Mouse (Mus musculus): ENCODE results near the gene Ubac1. TPM values are rescaled to one million over a fixed set of nuclear protein-coding genes. Genes with fewer than 3 reads are reported as not detected.
A peak's percentile ranks its signal among the peaks of the same experiment; 100 is the strongest.

Gene Ubac1
- polyA plus RNA-seq, 1 experiment from 2014 or later, result 487 TPM

- H3K4me2 ChIP-seq, result peak overlapping the region; percentile 80
- WGBS (ENCODE audit: insufficient replicate concordance), result 83% methylated on average over 8 of the region's 8 CpGs
- H3K27ac ChIP-seq, result peak overlapping the region; percentile 99
- peak overlapping the region; percentile 97 for H3K9ac ChIP-seq
- H3K4me1 ChIP-seq, result peaks cover 60% of the 10 kb centered on the region
- 0 out of 2 replicates have a peak, but pooled peaks cover 2% of the 10 kb centered on the region for H3K27me3 ChIP-seq (replicated peaks)
- H3K4me3 ChIP-seq, result peak overlapping the region; percentile 93
- H3K36me3 ChIP-seq, result peaks cover 24% of the 10 kb centered on the region
- ATAC-seq, result no peak
- no peaks in the 10 kb centered on the region for H3K9me3 ChIP-seq (replicated peaks)
These were observed 665 bp upstream of the Ubac1 start for GRCm38 (mm10) chr2:26022258-26022565.

DNA sequence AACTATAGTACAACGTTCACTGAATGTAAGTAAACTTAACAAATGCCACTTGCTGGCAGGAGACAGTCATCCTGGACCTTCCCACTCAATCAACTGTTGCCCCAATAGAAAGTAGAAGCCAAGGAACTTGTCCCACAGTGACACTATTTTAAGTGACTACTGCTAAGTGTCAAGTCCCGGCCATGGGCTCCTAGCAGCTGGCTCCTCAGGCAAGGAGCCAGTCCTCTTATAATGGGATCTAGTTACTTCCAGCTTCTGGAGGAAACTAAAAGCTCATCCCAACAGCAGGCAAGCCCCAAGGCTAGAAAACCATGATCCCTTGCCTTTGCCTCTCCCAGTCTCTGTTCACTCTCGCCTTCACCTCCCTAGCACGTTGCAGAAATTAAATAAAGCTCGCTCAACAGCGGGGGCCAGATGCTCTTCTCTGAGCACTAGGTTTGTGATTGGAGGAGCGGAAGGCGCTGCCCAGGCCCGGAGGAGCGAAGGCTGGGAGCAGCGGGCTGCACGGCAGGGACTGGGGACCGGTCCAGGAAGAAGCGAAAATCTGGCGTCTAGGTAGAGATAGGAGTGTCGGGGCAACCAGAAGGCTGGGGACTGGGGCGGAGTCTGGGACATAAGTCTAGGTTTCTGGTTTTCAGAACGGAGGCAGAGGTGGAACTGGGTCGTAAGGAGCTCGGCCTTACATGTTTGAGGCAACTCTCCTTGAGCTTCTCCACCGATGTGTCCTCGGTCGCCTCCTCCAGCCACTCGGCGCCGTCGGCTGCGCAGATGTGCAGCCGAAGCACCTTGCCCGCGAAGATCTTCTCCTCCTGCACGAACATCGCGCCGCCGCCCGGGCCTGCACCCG lies 610 bp downstream of the Ubac1 start:
- Histone ChIP-seq H3K9ac (peak overlapping the region; percentile 97), H3K9me3 (replicated peaks) (no peaks in the 10 kb centered on the region), H3K4me2 (peak overlapping the region; percentile 80), H3K27me3 (replicated peaks) (0 out of 2 replicates have a peak, but pooled peaks cover 2% of the 10 kb centered on the region), H3K4me1 (peaks cover 73% of the 10 kb centered on the region), H3K27ac (peak overlapping the region; percentile 99), H3K4me3 (peak overlapping the region; percentile 93), H3K36me3 (peaks cover 37% of the 10 kb centered on the region)
- 1% methylated on average over 38 of the region's 38 CpGs for WGBS (ENCODE audit: insufficient replicate concordance)
- peak; percentile 51 for ATAC-seq

- Histone ChIP-seq H3K27me3 (replicated peaks) (0 out of 2 replicates have a peak, but pooled peaks cover under 1% of the 10 kb centered on the region), H3K4me3 (peak overlapping the region; percentile 93), H3K4me2 (peak overlapping the region; percentile 80), H3K36me3 (peaks cover 47% of the 10 kb centered on the region), H3K27ac (peak overlapping the region; percentile 99), H3K4me1 (peaks cover 83% of the 10 kb centered on the region), H3K9me3 (replicated peaks) (no peaks in the 10 kb centered on the region), H3K9ac (peak overlapping the region; percentile 97)
- ATAC-seq, result peak; percentile 30; the same call in 1 of the 2 replicates
- WGBS (ENCODE audit: insufficient replicate concordance), result 46% methylated on average over 3 of the region's 3 CpGs
These were observed 1.6 kb downstream of the Ubac1 start for GRCm38 (mm10) chr2:26019923-26020322.

DNA sequence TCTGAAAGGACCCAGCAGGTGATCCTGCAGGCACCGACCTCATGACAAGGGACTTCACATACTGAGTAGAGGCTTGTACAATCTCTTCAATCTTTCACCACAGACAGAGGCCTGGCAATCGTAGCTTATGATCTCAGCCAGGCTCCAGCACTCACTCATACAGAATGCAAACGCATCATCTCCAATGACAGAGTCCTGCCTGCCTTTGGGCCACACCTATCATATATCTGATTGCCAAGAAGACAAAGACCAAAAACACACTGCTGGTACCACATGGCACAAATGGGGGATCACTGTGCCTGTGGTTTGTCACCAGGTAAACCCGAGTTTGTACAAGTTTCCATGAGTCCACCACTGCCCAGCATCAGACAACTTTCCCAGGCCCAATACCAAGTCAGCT lies 4.2 kb downstream of the Ubac1 start:
- H3K4me2 ChIP-seq, result peak overlapping the region; percentile 80

DNA sequence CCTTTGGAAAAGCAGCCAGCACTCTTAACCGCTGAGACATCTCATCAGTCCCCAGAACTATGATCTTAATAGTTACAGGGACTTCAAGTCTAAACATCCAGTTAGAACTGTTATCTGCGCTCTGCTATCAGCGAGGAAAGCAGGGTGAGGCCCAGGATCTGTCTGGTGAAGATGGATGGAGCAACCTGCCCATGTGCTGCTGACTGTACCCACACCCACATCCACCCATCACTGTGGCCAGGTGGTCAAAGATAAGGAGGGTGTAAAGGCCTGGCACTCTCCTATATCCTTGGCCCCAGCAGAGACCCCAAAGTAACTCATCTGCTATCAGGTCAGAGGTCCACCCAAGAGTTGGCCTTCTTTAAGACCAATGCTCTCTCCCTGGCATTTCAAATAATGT lies 7.9 kb downstream of the Ubac1 start:
- H3K4me1 ChIP-seq, result peaks cover 92% of the 10 kb centered on the region
- H3K27ac ChIP-seq, result peak overlapping the region; percentile 99
- H3K27me3 ChIP-seq (replicated peaks), result no peaks in the 10 kb centered on the region
- H3K9ac ChIP-seq, result peak overlapping the region; percentile 97
- H3K4me2 ChIP-seq, result peak overlapping the region; percentile 80
- H3K9me3 ChIP-seq (replicated peaks), result no peaks in the 10 kb centered on the region
- ATAC-seq, result peak; percentile 97
- peaks cover 100% of the 10 kb centered on the region for H3K36me3 ChIP-seq
- H3K4me3 ChIP-seq, result peak overlapping the region; percentile 62
- 27% methylated on average over 3 of the region's 3 CpGs for WGBS (ENCODE audit: insufficient replicate concordance)

More for the DNA sequence above, 4.2 kb downstream of the Ubac1 start:
- Histone ChIP-seq H3K4me1 (peaks cover 82% of the 10 kb centered on the region), H3K9ac (peak overlapping the region; percentile 97), H3K36me3 (peaks cover 73% of the 10 kb centered on the region), H3K27me3 (replicated peaks) (no peaks in the 10 kb centered on the region), H3K27ac (peak overlapping the region; percentile 99), H3K4me3 (peak overlapping the region; percentile 93), H3K9me3 (replicated peaks) (no peaks in the 10 kb centered on the region)
- no peak for ATAC-seq
- 28% methylated on average over 4 of the region's 4 CpGs for WGBS (ENCODE audit: insufficient replicate concordance)

DNA sequence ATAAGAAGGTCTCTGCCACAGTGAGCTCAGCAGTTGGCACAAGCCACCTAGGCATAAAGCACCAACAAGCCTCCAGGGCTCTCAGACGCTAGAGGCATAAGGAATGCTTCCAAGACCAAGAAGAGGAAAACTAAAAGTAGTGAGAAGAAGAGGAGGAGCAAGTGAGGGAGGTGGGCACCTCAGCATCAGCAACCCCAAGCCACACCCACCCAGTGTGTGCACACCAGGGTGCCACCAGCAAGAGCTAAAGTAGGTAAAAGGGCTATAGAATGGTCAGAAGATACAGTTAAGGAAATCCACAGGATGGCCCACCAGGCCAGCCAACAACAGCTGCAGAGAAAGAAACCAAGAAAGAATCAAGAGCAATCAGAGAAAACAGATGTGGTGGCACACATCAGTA lies 10.1 kb downstream of the Ubac1 start:
- ATAC-seq, result no peak
- Histone ChIP-seq H3K4me3 (peak overlapping the region; percentile 62), H3K4me1 (peaks cover 77% of the 10 kb centered on the region), H3K9me3 (replicated peaks) (no peaks in the 10 kb centered on the region), H3K27me3 (replicated peaks) (no peaks in the 10 kb centered on the region), H3K27ac (peak overlapping the region; percentile 99), H3K36me3 (peaks cover 100% of the 10 kb centered on the region), H3K9ac (peak overlapping the region; percentile 81), H3K4me2 (peak overlapping the region; percentile 80)
- 82% methylated on average over 1 of the region's 1 CpGs for WGBS (ENCODE audit: insufficient replicate concordance)

DNA sequence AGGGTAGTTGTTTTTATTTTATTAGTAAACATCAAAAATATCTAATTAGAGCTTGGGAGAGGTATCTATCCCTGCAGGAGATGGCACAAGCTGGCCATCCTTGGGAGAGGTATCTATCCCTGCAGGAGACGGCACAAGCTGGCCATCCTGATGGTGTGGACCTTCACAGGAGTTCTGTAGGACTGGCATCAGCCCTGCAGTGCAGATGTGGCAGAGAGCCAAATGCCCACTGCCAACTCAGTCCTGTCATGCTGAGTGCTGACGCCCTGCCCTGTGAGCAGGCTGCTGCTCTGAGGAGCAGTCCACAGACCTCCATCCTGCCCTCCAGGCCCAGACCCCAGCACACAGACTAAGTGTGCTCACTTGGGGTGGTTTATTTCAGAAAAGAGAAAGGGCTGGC lies 19.5 kb downstream of the Ubac1 start:
- H3K4me2 ChIP-seq, result no peak overlapping the region
- H3K9me3 ChIP-seq (replicated peaks), result no peaks in the 10 kb centered on the region
- 0 out of 2 replicates have a peak, but pooled peaks cover 4% of the 10 kb centered on the region for H3K4me1 ChIP-seq
- 88% methylated on average over 2 of the region's 2 CpGs for WGBS (ENCODE audit: insufficient replicate concordance)
- H3K4me3 ChIP-seq, result no peak overlapping the region
- H3K27ac ChIP-seq, result no peak overlapping the region
- no peak for ATAC-seq
- no peak overlapping the region for H3K9ac ChIP-seq
- H3K27me3 ChIP-seq (replicated peaks), result no peaks in the 10 kb centered on the region
- H3K36me3 ChIP-seq, result peaks cover 100% of the 10 kb centered on the region

- H3K9me3 ChIP-seq (replicated peaks), result no peaks in the 10 kb centered on the region
- no peak overlapping the region for H3K27ac ChIP-seq
- no peak for ATAC-seq
- no peak overlapping the region for H3K9ac ChIP-seq
- WGBS (ENCODE audit: insufficient replicate concordance), result 97% methylated on average over 5 of the region's 5 CpGs
- no peak overlapping the region for H3K4me2 ChIP-seq
- no peak overlapping the region for H3K4me3 ChIP-seq
- H3K27me3 ChIP-seq (replicated peaks), result no peaks in the 10 kb centered on the region
- peaks cover 100% of the 10 kb centered on the region for H3K36me3 ChIP-seq
- 0 out of 2 replicates have a peak, but pooled peaks cover 4% of the 10 kb centered on the region for H3K4me1 ChIP-seq
These were observed 20.4 kb downstream of the Ubac1 start for GRCm38 (mm10) chr2:26001136-26001535.

- peaks cover 93% of the 10 kb centered on the region for H3K36me3 ChIP-seq
- ATAC-seq, result no peak
- H3K4me1 ChIP-seq, result peaks cover 9% of the 10 kb centered on the region
- H3K27me3 ChIP-seq (replicated peaks), result no peaks in the 10 kb centered on the region
- H3K9ac ChIP-seq, result no peak overlapping the region
- H3K27ac ChIP-seq, result peak overlapping the region; percentile 11; the same call in 1 of the 2 replicates
- WGBS (ENCODE audit: insufficient replicate concordance), result 91% methylated on average over 3 of the region's 3 CpGs
- no peak overlapping the region for H3K4me2 ChIP-seq
- no peak overlapping the region for H3K4me3 ChIP-seq
- H3K9me3 ChIP-seq (replicated peaks), result no peaks in the 10 kb centered on the region
These were observed 23.8 kb downstream of the Ubac1 start for GRCm38 (mm10) chr2:25997716-25998115.

DNA sequence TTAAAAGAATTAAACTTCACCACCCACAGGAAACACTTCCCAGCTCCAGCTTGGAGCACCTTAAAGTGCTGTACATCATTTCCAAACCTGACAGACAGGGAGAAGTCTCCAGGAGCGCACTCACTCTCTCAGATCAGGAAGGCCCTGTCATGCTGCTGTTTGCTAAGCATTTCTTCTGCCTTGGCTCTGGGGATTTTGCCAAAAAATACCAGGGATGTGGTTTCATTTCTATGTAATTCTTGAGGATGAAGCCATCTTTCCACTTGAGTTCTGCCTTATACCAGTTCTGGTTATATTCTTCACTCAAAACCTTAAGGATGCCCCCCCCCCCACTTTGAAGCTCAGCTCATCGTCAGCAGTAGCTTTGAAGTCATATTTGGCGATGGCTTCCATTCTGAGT lies 26.8 kb downstream of the Ubac1 start:
- peaks cover 64% of the 10 kb centered on the region for H3K36me3 ChIP-seq
- H3K4me2 ChIP-seq, result no peak overlapping the region
- peaks cover 16% of the 10 kb centered on the region for H3K4me1 ChIP-seq
- no peaks in the 10 kb centered on the region for H3K27me3 ChIP-seq (replicated peaks)
- no peak overlapping the region for H3K4me3 ChIP-seq
- WGBS (ENCODE audit: insufficient replicate concordance), result 74% methylated on average over 3 of the region's 3 CpGs
- no peak overlapping the region for H3K9ac ChIP-seq
- no peak for ATAC-seq
- no peaks in the 10 kb centered on the region for H3K9me3 ChIP-seq (replicated peaks)
- H3K27ac ChIP-seq, result peak overlapping the region; percentile 8; the same call in 1 of the 2 replicates

- H3K9ac ChIP-seq, result no peak overlapping the region
- H3K4me1 ChIP-seq, result peaks cover 19% of the 10 kb centered on the region
- H3K4me2 ChIP-seq, result no peak overlapping the region
- no peaks in the 10 kb centered on the region for H3K9me3 ChIP-seq (replicated peaks)
- H3K4me3 ChIP-seq, result no peak overlapping the region
- peaks cover 39% of the 10 kb centered on the region for H3K36me3 ChIP-seq
- no peak for ATAC-seq
- no peaks in the 10 kb centered on the region for H3K27me3 ChIP-seq (replicated peaks)
- 72% methylated on average over 2 of the region's 2 CpGs for WGBS (ENCODE audit: insufficient replicate concordance)
- 0 out of 2 replicates have a peak overlapping the region, but pooled peaks have one; percentile 42 for H3K27ac ChIP-seq
These were observed 29.3 kb downstream of the Ubac1 start for GRCm38 (mm10) chr2:25992285-25992684.

DNA sequence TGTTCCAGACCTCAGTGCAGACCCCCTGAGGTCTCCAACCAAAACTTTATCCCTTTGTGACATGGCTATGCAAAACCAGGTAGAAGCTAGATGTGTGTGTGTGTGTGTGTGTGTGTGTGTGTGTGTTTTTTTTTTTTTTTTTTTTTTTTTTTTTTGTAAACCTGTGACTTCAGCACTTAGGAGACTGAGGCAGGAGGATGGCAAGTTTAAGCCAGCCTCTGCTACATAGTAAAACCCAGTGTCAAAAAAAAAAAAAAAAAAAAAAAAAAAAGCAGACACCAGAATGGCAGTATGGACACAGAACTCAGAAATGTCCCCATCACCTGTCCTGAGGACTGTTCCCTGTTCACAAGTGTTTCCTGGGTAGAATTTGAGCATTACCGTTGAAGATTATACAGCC lies 31.9 kb downstream of the Ubac1 start:
- Histone ChIP-seq H3K27me3 (replicated peaks) (peaks cover 20% of the 10 kb centered on the region), H3K27ac (no peak overlapping the region), H3K9ac (no peak overlapping the region), H3K9me3 (replicated peaks) (no peaks in the 10 kb centered on the region), H3K4me3 (no peak overlapping the region), H3K36me3 (peaks cover 13% of the 10 kb centered on the region), H3K4me1 (peaks cover 19% of the 10 kb centered on the region), H3K4me2 (no peak overlapping the region)
- ATAC-seq, result no peak
- WGBS (ENCODE audit: insufficient replicate concordance), result 78% methylated on average over 1 of the region's 1 CpGs

Data from liver, embryonic 12.5 days (tissue).